Mouse (Mus musculus) forebrain, embryonic 12.5 days (tissue): ENCODE measurements around the gene Tmem45a. TPM values are rescaled to one million over a fixed set of nuclear protein-coding genes. Genes with fewer than 3 reads are reported as not detected.
A peak's percentile ranks its signal among the peaks of the same experiment; 100 is the strongest.

ENCODE experiments used
- ATAC-seq: fragments of 200-750 bp; cut with Nextera tagmentation; 2 replicates; pipeline ENCODE4 v1.8.0; 2017; ENCODE audit warnings: moderate TSS enrichment; ENCODE audit not compliant: low FRiP score
- H3K27ac ChIP-seq: fragments of 300-500 bp; sonication (generic); 2 replicates; pipeline ENCODE4 v1.5.1; 2016; ENCODE audit warnings: mild to moderate bottlenecking
- H3K27me3 ChIP-seq: fragments of 300-500 bp; sonication (generic); 2 replicates; pipeline ENCODE4 v1.6.1; 2016; ENCODE audit warnings: mild to moderate bottlenecking
- H3K36me3 ChIP-seq: fragments of 300-500 bp; sonication (generic); replicated peaks from 2 replicates; pipeline ENCODE4 v1.6.1; 2016; ENCODE audit warnings: mild to moderate bottlenecking
- H3K4me1 ChIP-seq: fragments of 300-500 bp; sonication (generic); 2 replicates; pipeline ENCODE4 v1.6.1; 2016
- H3K4me2 ChIP-seq: fragments of 300-500 bp; sonication (generic); 2 replicates; pipeline ENCODE4 v1.6.1; 2016; ENCODE audit warnings: mild to moderate bottlenecking, moderate library complexity
- H3K4me3 ChIP-seq: fragments of 300-500 bp; sonication (generic); replicated peaks from 2 replicates; pipeline ENCODE4 v1.5.1; 2016; ENCODE audit warnings: mild to moderate bottlenecking
- H3K9ac ChIP-seq: fragments of 300-500 bp; sonication (generic); 2 replicates; pipeline ENCODE4 v1.6.1; 2016; ENCODE audit warnings: mild to moderate bottlenecking
- H3K9me3 ChIP-seq: fragments of 300-500 bp; sonication (generic); 2 replicates; pipeline ENCODE4 v1.6.1; 2016
- WGBS: fragments of 180-500 bp; shearing (Covaris S2); methylation state at CpG from one replicate; pipeline ENCODE4 v1.1.7; 2016; 5-methylcytosine and 5-hydroxymethylcytosine counted together
- polyA plus RNA-seq: library from polyadenylated mRNA; unstranded; fragments of >200 nt; fragmentation: Nextera tagmentation; extraction: Ambion mirVana; gene quantifications from 2 replicates; pipeline ENCODE4 v1.2.1, GENCODE M21; 2016

Gene Tmem45a
- polyA plus RNA-seq, 1 experiment from 2014 or later = 5.9 TPM

DNA sequence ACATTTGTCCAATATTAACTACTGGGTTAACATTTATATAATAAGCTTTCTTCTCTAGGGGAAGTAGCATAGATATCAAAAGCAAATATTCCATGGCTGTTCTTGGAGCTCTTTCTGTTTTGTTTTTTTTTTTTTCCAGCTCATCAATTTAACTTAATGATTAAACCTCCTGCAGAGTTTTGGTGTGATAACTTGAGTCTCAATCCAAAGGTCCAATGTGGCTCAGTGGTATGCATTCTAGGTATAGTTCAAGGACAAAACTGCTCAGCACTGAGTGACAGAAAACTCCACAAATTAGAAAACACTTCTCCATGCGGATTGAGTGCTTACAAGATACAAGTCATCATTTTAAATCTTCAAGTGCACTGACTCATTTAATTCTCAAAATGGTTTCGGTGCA, 100.0 kb downstream of the Tmem45a start:
- Histone ChIP-seq H3K4me1 (no peaks in the 10 kb centered on the region), H3K36me3 (no peaks in the 10 kb centered on the region), H3K9ac (no peak overlapping the region), H3K27me3 (no peaks in the 10 kb centered on the region), H3K9me3 (no peaks in the 10 kb centered on the region), H3K27ac (no peak overlapping the region), H3K4me2 (no peak overlapping the region), H3K4me3 (no peak overlapping the region)
- ATAC-seq = no peak
- 93% methylated on average over 2 of the region's 2 CpGs for WGBS

GRCm38 (mm10) chr16:56771163-56772105, 114.5 kb downstream of the Tmem45a start:
- H3K27me3 ChIP-seq = no peaks in the 10 kb centered on the region
- peak; percentile 74 for ATAC-seq

More at GRCm38 (mm10) chr16:56771163-56772105, 114.5 kb downstream of the Tmem45a start:
- H3K27ac ChIP-seq = no peak overlapping the region
- no peak overlapping the region for H3K9ac ChIP-seq
- WGBS = 53% methylated on average over 10 of the region's 10 CpGs
- H3K36me3 ChIP-seq = no peaks in the 10 kb centered on the region
- H3K4me2 ChIP-seq = no peak overlapping the region
- no peaks in the 10 kb centered on the region for H3K4me1 ChIP-seq
- no peaks in the 10 kb centered on the region for H3K9me3 ChIP-seq
- no peak overlapping the region for H3K4me3 ChIP-seq

Other genes starting within 250 kb of the Tmem45a start
- 154 and 169 TPM in 2 replicates for gene Tfg, start 168.7 kb downstream of the Tmem45a start, polyA plus RNA-seq
- gene Adgrg7, start 90.3 kb downstream of the Tmem45a start, polyA plus RNA-seq = not detected in 2 replicates
- not detected in 2 replicates for gene Lnp1, start 41.9 kb upstream of the Tmem45a start, polyA plus RNA-seq
- not detected in 2 replicates for gene Tmem45a2, start 185.2 kb upstream of the Tmem45a start, polyA plus RNA-seq
- 62.6 and 62.7 TPM in 2 replicates for gene Tomm70a, start 235.5 kb upstream of the Tmem45a start, polyA plus RNA-seq